Mouse (Mus musculus): ENCODE measurements at regions not wholly inside any gene's neighbourhood (a gene's known extent, or its start where the extent isn't known, plus 50 kb on each side); places are given as distances from the start of the nearest gene placed in this dataset.

GRCm38 (mm10) chr6:100512676-100513075, 158.3 kb downstream of the Shq1 start:
- peak; percentile 49 for TF ChIP-seq CTCF (IDR thresholded peaks at IDR 0.05; ENCODE audit: low read depth)
- no peak for TF ChIP-seq EP300 (IDR thresholded peaks at IDR 0.05; ENCODE audit: low read depth)

All from liver, embryonic 14.5 days (tissue).